Mouse (Mus musculus) mature B cell (primary cell): ENCODE data around the gene Ulk4.
"Not testable (repeated sequence)": the region's sequence is repeated elsewhere in the genome, so short reads cannot be mapped to it uniquely, and the experiment has no call there.

Experiments
- in situ Hi-C: fragments of 300-500 bp; cut with MboI; formaldehyde crosslinking; loops from 2 replicates; pipeline ENCODE4 v1.14.3; 2019

The Ulk4 gene

DNA sequence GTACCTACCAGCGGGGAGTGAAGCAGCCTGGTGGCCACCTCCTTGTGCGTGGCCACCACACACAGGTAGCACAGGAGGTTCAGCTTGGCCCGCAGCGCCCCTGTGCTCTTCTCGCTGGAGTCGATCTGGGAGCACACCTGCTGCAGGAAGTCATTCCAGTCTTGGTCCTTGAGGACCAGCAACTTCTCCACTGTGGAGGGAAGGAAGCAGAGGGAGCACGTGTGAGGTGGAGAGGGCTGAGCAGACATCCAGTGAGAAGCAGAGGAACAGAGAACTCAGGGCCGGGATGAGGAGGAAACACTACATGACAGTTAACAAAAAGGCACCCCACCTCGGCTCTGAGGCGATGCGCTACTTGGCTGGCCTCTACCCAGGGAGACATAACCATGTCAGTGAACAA lies 26.1 kb downstream of the Ulk4 start:
- in situ Hi-C loops = no loop called here

- in situ Hi-C loops = loop anchor here (10.0 kb wide), 1 partner anchor 365 kb away; no protein-coding TSS in a partner anchor
These were observed 27.2 kb downstream of the Ulk4 start for GRCm38 (mm10) chr9:121249805-121250204.

GRCm38 (mm10) chr9:121247956-121248775 lies 28.8 kb downstream of the Ulk4 start:
- in situ Hi-C loops = loop anchor here (10.0 kb wide), 1 partner anchor 367 kb away; no protein-coding TSS in a partner anchor

DNA sequence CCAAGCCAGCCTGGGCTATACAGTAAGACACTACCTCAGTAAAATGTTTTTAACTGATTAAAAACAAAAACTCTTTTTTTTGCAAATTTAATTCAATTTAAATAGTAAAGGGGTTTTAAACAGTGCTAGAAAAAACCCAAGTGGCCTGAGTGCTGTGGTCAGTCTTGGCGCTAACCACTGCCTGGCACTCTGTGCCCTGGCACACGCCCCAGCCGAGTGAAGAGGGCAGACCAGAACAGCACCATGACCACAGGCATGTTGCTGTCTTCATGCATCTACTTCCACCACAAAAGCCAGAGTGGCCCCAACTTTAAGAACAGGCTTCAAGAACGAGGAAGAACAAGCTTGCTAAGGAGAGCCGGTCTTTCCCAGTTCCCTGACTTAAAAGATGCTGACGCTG lies 29.9 kb downstream of the Ulk4 start:
- in situ Hi-C loops = loop anchor here (10.0 kb wide), 1 partner anchor 368 kb away; no protein-coding TSS in a partner anchor

GRCm38 (mm10) chr9:121242331-121242730 lies 34.7 kb downstream of the Ulk4 start:
- in situ Hi-C loops = loop anchor here (10.0 kb wide), 1 partner anchor 372 kb away; no protein-coding TSS in a partner anchor

- in situ Hi-C loops = loop anchor here (10.0 kb wide), 1 partner anchor 373 kb away; no protein-coding TSS in a partner anchor
These were observed 35.2 kb downstream of the Ulk4 start for GRCm38 (mm10) chr9:121241806-121242205.

DNA sequence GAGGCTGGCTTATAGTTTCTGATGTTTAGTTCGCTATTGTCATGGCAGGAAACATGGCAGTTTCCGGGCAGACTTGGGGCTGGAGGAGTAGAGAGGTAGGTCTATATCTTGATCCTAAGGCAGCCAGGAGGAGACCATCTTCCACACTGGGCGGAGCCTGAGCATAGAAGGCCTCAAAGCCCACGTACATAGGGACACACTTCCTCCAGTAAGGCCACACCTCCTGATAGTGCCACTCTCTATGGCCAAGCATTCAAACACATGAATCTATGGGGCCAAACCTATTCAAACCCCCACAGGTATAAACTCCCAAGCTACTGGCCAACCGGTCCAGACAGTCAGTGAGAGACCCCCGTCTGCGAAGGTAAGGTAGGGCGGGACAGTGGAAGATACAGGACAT lies 35.6 kb downstream of the Ulk4 start:
- in situ Hi-C loops = loop anchor here (10.0 kb wide), 1 partner anchor 373 kb away; no protein-coding TSS in a partner anchor

GRCm38 (mm10) chr9:121240242-121240641 lies 36.8 kb downstream of the Ulk4 start:
- in situ Hi-C loops = loop anchor here (10.0 kb wide), 1 partner anchor 375 kb away; no protein-coding TSS in a partner anchor

DNA sequence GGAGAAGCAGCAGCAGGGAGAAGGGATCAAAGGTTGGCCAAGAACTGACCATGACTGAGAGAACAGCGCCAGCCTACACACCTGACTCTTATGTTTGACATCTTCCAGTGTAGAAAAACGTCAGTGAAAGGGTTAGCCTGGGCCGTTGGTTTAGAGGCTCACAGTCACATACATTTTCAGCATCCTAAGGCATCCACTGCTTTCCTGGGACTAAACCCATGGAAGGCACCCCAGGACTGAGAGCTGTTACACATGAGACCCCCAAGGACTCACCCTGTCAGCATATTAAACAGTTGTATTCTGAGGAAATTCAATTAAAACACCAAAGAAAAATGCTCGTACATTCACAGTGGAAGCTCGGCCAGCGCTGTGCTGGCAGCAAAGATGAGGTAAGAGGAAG lies 37.4 kb downstream of the Ulk4 start:
- in situ Hi-C loops = no loop called here

DNA sequence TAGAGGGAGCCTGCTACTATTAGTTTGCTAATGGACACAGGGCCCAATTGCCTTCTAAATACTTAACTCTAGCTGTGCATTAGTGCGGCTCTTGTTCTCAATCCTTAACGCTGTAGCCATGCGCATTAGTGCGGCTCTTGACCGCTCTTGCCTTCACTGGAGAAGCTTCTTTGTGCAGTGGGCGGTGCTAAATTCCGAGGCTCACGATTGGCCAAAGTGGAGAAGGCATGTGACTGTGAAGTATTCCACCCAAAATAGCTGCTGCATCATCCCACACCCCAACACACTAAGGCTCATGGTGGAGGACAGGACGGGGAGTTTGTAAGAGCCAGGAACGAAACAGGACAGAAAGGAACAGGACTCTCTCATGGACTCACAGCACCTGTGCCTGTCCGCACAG lies 58.4 kb downstream of the Ulk4 start:
- in situ Hi-C loops = no loop called here

DNA sequence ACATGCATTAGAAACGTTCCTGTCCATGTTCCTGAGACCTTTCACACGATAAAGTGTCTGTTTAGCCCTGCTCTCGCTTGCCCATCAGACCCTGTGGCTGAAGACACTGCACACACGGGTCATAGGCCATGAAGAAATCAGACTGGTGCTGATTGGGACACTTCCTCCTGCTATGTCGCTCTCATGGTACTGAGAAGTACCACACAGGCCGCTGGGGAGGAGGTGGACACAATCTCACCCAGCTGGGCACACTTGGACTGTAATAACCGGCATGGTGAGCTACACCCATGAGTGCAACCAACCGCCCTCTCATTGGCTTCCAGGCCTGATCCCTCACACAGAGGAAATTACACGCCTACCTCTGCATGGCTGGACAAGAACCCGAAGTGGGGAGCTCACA lies 58.8 kb downstream of the Ulk4 start:
- in situ Hi-C loops = no loop called here

DNA sequence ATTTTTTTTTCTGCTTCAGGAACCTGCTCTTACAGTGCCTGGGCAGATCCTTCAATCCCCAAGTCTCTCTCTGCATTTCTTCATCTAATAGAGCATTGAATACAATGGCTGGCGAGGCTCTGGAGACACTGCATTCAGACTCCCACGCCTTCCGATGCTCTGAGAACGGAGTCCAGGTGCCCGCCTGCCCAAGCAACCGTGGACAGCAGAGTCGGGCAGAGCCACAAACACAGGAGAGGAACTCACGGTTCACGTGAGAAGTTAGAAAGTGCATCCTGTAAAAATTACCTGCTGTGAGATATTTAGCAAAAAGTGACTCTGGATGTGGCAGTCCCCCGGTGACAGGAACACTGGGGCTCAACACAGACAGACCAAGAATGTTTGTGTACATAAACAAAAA lies 59.3 kb downstream of the Ulk4 start:
- in situ Hi-C loops = no loop called here

DNA sequence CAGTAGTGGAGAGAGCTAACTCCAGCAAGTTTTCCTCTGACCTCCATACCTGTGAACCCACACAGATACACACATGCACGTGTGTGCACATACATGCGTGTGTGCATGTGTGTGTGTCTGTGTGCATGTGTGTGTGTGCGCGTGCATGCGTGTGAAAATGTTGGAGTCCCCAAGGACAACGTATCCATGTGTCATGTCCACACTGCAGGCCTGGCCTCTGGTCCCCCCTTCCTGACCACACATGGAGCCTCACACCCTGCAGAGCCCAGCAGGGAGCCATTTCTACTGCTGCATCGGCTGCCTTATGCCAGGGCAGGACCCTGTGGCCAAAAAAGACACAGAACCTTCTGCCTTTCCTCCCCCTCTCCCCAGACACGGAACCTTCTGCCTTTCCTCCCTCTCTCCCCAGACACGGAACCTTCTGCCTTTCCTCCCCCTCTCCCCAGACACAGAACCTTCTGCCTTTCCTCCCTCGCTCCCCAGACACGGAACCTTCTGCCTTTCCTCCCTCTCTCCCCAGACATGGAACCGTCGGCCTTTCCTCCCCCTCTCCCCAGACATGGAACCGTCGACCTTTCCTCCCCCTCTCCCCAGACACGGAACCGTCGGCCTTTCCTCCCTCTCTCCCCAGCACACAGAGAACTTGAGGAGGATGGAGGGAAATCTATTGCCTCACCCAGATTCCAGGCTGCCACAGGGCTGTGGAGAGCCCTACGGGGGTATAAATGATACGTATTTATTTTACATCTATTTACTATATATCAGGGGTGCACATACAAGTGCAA lies 60.3 kb downstream of the Ulk4 start:
- in situ Hi-C loops = no loop called here

- in situ Hi-C loops = no loop called here
These were observed 61.5 kb downstream of the Ulk4 start for GRCm38 (mm10) chr9:121215349-121216000.

- in situ Hi-C loops = no loop called here
These were observed 64.7 kb downstream of the Ulk4 start for GRCm38 (mm10) chr9:121212322-121212721.

- in situ Hi-C loops = no loop called here
These were observed 72.0 kb downstream of the Ulk4 start for GRCm38 (mm10) chr9:121205046-121205445.

DNA sequence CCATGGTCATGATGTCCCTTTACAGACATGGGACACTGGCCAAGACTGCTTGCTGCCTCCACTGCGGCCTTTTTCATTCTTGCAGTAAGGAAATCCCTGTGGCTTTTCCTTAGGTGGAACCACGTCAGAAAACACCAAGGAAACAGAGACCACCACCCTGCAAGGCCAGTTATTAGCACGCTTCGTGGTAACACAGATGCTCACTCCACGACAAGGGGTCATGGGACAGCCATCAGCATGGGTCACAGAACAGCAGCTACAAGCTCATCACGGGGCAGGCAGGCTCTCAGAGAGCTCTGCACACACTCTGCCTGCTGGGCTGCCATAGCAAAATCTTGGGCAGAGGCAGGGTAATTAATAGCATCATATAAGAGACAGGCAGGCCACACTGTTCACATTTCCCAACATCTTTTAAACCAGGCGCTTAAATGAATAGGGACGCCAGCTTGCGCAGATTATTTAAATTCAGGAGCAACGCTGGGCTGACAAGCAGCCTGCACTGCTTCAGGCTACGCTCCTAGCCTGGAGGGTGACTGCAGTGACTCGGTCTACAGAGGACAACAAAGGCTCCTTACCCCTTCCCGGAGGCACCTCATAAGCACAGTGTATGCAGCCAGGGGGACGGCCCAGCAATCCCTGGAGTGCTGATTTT lies 72.7 kb downstream of the Ulk4 start:
- in situ Hi-C loops = no loop called here

- in situ Hi-C loops = no loop called here
These were observed 73.3 kb downstream of the Ulk4 start for GRCm38 (mm10) chr9:121203686-121204085.

DNA sequence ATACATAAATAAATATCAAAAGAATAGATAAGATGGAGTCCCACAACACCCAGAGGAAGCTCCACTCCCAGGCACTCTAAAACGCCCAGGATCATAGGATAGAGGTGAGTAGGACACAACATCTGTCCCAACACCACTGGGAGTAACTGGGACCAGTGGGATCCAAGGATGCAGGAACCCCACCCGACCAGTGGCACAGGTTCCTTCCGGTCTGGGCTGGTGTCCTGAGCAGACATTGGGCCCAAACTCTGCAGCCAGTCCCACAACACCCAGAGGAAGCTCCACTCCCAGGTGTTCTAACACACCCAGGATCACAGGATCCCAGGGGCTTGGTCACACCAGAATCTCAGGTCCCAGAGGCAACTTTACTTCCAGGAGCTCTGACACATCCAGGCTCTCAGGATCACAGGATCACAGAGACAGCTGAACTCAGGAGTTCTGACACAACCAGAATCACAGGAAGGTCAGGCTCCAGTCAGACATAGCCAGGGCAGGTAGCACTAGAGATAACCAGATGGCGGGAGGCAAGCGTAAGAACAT lies 77.8 kb downstream of the Ulk4 start:
- in situ Hi-C loops = not testable (repeated sequence)

- in situ Hi-C loops = no loop called here
These were observed 80.5 kb downstream of the Ulk4 start for GRCm38 (mm10) chr9:121196473-121196872.

GRCm38 (mm10) chr9:121195106-121195505 lies 81.9 kb downstream of the Ulk4 start:
- in situ Hi-C loops = no loop called here
